Mouse (Mus musculus): ENCODE measurements around the gene Pitpnc1.

Pitpnc1 gene

DNA sequence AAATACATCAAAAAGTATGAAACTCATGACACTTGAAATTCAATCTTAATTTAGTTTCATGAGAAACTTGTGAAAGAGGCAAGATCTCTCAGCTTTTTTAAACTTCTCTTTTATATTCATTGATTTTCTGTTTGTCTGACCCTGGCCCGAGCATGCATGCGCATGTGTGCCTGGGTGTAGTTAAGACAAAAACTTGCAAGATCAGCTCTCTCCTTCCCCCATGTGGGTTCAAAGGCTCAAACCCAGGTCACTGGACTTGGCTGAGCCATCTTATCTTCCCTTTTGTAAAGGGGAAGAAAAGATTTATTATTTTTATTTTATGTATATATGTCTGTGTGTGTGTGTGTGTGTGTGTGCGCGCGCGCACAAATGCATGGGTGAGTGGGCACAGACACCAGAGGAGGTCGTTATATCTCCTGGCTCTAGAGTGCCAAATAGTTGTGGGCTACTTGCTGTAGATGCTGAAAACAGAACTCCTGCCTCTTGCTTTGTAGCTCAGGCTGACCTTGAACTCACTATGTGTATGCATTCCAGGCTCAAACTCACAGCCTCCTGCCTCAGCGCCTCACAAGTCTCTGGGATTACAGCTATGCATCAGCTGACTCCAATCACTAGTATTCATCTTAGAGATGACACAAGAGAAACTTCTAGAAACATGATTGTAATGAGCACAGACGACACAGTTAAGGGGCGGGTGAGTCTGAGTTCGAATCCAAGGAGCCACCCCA lies 64.7 kb downstream of the Pitpnc1 start:
- DNase-seq (ENCODE audit: low read depth), result no peak

DNA sequence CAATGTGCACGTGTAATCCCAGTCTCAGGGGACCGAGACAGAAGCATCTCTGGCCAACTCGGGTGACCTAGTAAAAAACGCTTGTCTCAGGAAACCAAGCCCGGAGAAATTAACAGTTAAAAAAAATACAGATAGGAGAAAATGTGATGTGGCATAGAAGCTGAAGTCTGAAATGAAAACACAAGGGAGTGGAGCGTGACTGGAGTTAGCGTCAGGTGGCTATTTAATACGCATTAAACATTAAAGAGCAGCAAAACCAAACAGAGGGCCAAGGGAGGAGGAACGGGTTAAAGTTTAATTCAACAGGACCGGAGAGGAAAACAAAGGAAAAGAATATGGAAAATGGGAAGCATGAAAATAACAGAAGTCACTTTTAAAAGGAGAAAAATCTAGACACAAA lies 67.2 kb downstream of the Pitpnc1 start:
- DNase-seq (ENCODE audit: low read depth), result no peak

DNA sequence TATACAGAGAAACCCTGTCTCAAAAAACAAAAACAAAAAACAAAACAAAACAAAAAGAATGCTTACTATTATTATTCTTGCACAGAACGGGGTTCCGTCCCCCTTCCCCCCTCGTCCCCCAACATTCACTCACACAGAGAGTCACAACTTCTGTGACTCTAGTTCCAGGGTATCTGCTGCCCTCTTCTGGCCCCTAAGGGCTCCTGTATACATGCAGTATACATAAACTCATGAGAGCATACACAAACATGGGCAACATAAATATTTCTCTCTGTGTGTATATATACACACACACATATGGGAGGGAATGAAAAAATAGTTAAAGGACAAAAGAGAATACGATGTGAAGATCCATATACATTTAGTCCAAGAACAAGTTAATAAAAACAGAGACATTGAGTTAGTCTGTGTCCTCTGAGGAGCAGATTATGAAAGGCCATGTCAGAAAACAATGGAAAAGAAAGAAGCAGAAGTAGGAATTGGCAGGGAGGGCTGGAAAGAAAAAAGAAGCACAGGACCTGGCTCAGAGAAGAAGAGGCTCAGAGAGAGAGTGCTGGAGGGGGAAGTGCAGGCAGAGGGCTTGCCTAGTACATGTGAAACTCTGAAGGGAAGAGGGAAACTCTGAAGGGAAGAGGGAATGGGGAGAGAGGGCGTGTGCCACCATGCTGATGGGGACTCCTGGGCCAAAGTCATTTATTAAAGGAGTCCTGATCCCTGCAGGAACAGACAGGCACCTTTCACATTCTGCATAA lies 68.5 kb downstream of the Pitpnc1 start:
- no peak for DNase-seq (ENCODE audit: low read depth)

- no peak for DNase-seq (ENCODE audit: low read depth)
Observed at GRCm38 (mm10) chr11:107400826-107401225, 69.7 kb downstream of the Pitpnc1 start.

DNA sequence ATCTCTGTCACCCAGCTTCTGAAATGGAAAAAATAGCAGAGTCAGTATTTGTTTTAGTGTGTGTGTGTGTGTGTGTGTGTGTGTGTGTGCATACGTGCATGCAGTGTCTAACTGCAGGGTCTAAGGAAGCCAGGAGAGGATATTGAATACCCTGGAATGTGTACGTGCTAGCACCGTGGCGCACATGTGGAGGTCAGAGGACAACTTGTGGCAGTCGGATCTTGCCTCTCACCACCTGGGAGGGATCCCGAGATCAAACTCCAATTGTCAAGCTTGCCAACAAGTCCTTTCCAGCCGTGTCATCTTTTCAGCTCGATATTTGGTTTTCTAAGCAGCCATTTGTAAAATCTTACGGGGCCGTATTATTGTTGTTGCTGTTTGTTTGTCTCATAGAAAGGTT lies 70.5 kb downstream of the Pitpnc1 start:
- no peak for DNase-seq (ENCODE audit: low read depth)

- no peak for DNase-seq (ENCODE audit: low read depth)
Observed at GRCm38 (mm10) chr11:107397326-107397998, 73.0 kb downstream of the Pitpnc1 start.

- no peak for DNase-seq (ENCODE audit: low read depth)
Observed at GRCm38 (mm10) chr11:107394245-107394644, 76.3 kb downstream of the Pitpnc1 start.

GRCm38 (mm10) chr11:107393828-107394165 lies 76.7 kb downstream of the Pitpnc1 start:
- DNase-seq (ENCODE audit: low read depth), result no peak

DNA sequence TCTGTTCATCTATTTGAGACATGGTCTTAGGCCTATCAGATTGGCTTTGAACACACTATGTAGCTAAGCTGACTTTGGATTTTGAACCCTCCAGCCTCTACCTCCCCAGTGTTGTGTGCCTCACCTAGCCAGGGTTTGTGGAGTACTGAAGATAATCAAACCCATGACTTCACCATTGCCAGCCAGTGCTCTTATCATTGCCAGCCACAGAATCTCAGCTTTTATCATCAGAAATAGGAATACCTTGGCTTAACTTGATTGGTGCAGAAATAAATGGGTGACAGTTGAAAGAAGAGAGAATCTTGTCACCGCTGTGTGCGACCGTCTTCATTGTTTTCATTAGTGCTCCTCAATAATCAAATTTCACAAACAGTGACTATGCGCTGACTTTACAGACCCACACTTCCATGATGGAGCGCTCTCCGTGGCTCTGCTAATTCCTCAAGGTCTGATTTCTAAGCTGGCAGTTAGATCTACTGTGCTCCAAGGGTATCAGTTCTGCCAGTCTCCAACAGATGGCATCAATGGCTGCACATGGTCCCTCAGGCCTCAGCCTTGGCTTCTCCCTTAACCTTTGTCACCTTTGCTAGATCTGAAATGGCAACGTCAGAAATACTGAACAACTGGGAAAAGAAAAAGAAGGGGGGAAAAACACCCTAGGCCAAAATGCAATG lies 77.2 kb downstream of the Pitpnc1 start:
- DNase-seq (ENCODE audit: low read depth), result no peak

- DNase-seq (ENCODE audit: low read depth), result no peak
Observed at GRCm38 (mm10) chr11:107390540-107390939, 80.0 kb downstream of the Pitpnc1 start.

DNA sequence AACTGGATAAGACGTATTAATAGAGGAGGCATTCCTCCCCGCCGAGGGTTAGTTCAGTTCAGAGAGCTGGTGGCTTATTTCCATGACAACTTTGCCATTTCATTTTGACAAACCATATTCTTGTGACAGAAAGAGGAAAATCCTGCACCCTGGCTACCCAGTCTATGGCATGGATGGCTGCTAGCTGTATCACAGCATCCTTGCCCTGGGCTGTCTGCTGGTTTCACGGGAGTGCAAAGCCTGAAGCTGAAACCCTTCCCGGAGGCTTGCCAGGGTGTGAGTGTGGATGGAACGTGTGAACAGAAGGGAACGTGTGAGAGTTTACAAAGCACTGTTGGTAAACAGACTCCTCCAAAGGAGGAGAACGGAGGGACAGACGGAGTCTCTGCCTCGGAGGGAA lies 80.5 kb downstream of the Pitpnc1 start:
- no peak for DNase-seq (ENCODE audit: low read depth)

DNA sequence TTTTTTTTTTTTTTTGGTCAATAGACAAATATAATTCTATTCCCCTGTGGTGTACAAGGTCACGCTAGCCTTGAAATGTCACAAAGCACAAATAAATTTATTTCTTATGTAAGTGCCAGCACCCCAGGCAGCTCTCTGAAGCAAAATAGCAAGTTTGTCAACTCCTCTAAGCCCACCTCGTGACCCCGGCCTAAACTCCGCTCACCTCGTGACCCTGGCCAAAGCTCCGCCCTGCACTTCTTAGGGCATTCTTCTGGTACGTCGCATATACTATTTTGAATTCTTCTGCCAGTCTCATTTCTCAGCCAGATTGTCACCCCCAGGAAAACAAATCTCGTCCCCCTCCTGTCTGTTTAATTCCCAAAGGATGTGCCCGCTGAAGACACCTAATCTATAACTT lies 84.0 kb downstream of the Pitpnc1 start:
- DNase-seq (ENCODE audit: low read depth), result no peak

DNA sequence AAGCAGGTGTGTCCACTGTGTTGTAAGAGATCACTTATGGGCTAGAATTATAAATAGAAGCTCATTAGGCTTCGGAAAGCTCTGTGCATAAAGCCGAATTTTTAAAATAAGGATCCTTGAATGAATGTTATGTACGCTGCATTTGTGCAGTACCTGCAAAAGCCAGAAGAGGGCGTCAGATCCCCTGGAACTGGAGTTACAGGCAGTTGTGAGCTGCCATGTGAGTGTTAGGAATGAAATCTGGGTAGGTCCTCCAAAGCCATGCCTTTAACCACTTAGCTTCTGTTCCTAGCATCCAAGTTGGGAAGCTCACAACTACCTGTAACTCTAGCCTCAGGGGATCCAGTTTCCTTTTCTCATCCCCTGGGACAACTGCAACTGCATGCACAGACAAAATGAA lies 85.2 kb downstream of the Pitpnc1 start:
- no peak for DNase-seq (ENCODE audit: low read depth)

GRCm38 (mm10) chr11:107383985-107384384 lies 86.5 kb downstream of the Pitpnc1 start:
- no peak for DNase-seq (ENCODE audit: low read depth)

GRCm38 (mm10) chr11:107379965-107380364 lies 90.5 kb downstream of the Pitpnc1 start:
- no peak for DNase-seq (ENCODE audit: low read depth)

DNA sequence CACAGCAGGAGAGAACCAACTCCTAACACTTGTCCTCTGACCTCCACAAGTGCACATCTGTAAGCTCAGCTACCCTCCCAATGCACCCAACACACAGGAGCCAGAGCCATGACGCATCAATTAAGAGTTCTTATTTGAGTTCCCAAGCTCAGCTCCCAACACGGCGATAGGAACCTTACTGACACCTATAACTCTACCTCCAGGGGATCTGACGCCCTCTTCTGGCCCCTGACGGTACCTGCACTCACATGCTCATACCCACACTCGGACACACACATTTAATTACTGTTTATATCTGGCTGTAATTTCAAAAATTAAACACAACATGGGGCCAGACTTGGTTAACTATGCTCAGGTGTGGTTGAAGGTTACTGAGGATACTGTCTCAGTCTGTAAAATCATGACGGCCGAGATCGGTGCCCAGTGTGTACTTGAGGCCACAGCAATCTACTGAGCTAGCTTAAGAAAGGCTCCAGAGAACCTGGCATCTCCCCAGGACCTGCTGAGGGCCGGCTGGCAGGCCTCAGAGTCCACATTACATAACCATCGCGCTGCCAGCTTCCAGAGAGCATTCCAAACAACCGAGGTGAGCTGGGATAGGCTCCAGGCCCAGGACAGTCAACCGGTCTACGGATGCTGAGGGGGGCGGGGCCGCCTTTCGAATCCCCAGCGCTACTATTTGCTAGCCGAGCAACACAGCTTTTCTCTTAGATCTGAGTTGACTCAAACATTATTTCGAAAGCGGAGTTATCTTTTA lies 91.2 kb downstream of the Pitpnc1 start:
- no peak for DNase-seq (ENCODE audit: low read depth)

GRCm38 (mm10) chr11:107377326-107377725 lies 93.2 kb downstream of the Pitpnc1 start:
- no peak for DNase-seq (ENCODE audit: low read depth)

GRCm38 (mm10) chr11:107376272-107376671 lies 94.2 kb downstream of the Pitpnc1 start:
- no peak for DNase-seq (ENCODE audit: low read depth)

GRCm38 (mm10) chr11:107375816-107376215 lies 94.7 kb downstream of the Pitpnc1 start:
- DNase-seq (ENCODE audit: low read depth), result no peak

DNA sequence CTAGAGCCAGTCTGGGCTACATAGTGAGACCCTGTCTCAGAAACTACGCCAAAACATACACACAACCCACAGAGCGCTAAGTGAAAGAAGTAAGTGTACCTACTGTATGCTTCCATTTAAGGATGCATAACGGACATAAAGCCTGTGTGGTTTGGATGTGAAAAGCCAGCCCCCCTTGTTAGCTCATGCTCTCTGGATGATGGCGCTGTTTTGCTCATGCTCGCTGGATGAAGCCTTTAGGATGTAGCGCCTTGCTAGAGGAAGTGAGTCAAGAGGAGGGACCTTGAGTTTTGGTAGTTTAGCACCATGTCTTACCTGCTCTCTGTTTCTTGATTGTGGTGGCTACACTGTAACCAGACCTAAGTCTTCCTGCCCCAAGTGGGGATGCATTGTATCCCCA lies 96.9 kb downstream of the Pitpnc1 start:
- DNase-seq (ENCODE audit: low read depth), result no peak

DNA sequence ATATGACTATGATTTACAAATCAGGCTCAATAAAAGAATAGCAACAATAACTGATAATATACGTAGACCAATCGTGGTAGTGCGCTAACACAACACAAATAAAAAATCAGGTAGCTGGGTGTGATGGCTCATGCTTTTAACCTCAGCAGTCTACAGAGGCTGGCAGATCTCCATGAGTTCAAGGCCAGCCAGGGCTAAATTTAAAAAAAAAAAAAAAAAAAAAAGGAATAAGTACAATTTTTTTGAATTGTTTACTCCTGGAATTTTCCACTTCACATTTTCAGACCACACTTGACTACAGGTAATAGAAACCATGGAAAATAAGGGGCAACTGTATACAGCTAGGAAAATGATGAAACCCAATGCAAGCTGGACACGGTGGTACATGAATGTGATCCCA lies 97.3 kb downstream of the Pitpnc1 start:
- DNase-seq (ENCODE audit: low read depth), result no peak

DNA sequence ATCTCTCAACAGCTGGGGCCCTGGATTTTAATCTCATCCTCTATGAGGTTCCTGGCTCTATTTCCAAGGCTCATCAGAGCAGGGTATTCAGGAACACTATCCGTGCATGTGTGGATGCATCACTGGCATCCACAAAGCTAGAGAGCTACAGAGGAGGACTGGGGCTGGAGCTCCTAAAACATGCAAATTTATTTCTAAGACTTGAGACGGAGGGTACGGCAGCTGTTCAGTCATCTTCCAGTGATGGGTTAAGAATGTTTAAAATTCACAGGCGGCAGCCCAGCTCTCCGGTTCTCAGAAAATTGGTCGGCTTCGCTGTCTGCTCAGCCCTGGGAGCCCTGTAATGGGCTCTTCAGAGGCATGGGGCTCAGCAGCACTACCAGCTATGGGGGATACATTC lies 97.8 kb downstream of the Pitpnc1 start:
- DNase-seq (ENCODE audit: low read depth), result no peak
